Mouse (Mus musculus) spleen, adult 2 months (tissue): ENCODE measurements around the gene Topbp1. TPM values are rescaled to one million over a fixed set of nuclear protein-coding genes. Genes with fewer than 3 reads are reported as not detected.

ENCODE experiments used
- DNase-seq, 2 experiments: peaks; one replicate each; pipeline versions ENCODE4 v3.0.0 to v3.0.0-alpha.2; 2012 to 2021; ENCODE audit warnings: low spot score in 2 of 2, low read depth in 1 of 2
- H3K27ac ChIP-seq: fragments of 200-500 bp; 2 replicates; pipeline ENCODE4 v1.5.1; 2012; ENCODE audit warnings: low read length, inconsistent platforms; ENCODE audit not compliant: insufficient read depth
- H3K27me3 ChIP-seq: fragments of 200-500 bp; 2 replicates; pipeline ENCODE4 v1.6.1; 2012; ENCODE audit warnings: mild to moderate bottlenecking, moderate library complexity, low read length, inconsistent platforms; ENCODE audit not compliant: control insufficient read depth, insufficient read depth
- H3K36me3 ChIP-seq: fragments of 200-500 bp; 2 replicates; pipeline ENCODE4 v1.6.1; 2012; ENCODE audit warnings: mild to moderate bottlenecking, low read length, inconsistent platforms; ENCODE audit not compliant: control insufficient read depth, insufficient read depth
- H3K4me1 ChIP-seq: fragments of 200-500 bp; 2 replicates; pipeline ENCODE4 v1.6.1; 2011; ENCODE audit warnings: inconsistent platforms; ENCODE audit not compliant: control insufficient read depth, insufficient read depth, insufficient read length
- H3K4me3 ChIP-seq: fragments of 200-500 bp; 2 replicates; pipeline ENCODE4 v1.5.1; 2011; ENCODE audit warnings: mild to moderate bottlenecking, inconsistent platforms; ENCODE audit not compliant: insufficient read depth, insufficient read length; ENCODE audit errors: extremely low read depth
- CTCF ChIP-seq: fragments of 200-500 bp; IDR thresholded peaks from 2 replicates; pipeline ENCODE4 v1.5.1; 2011; ENCODE audit warnings: mild to moderate bottlenecking, inconsistent platforms; ENCODE audit not compliant: insufficient read depth, insufficient read length, insufficient replicate concordance; ENCODE audit errors: extremely low read depth
- POLR2A ChIP-seq: fragments of 200-500 bp; IDR thresholded peaks from 2 replicates; pipeline ENCODE4 v1.6.1; 2011; ENCODE audit warnings: low read depth, low read length, inconsistent platforms
- WGBS: fragments of 180-500 bp; shearing (Covaris S2); methylation state at CpG from one replicate; pipeline ENCODE4 v1.1.7; 2018; 5-methylcytosine and 5-hydroxymethylcytosine counted together
- polyA plus RNA-seq: library from polyadenylated mRNA; depleted of rRNA; stranded (reverse); fragments of >200 nt; gene quantifications from 2 replicates; pipeline ENCODE4 v1.2.3, GENCODE M21; 2012

The Topbp1 gene
- polyA plus RNA-seq, 1 experiment = 13.0 TPM

DNA sequence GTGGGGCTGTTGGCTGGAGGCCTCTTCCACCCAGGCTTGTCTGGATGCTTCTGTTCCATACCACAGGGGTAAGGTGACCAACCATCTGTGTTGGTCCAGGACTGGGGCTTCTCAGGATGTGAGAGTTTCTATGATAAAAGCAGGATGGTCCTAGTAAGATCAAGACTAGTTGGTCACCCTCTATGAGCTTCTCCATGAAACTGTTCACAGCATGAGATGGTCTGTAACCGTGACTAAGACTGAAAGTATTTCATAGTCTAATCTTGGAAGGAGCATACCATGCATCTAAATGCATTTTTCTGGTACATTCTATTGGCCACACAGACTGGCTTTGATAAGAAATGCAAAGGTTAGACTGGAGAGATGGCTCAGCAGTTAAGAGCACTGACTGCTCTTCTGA, 78.6 kb downstream of the Topbp1 start:
- 82% methylated on average over 1 of the region's 1 CpGs for WGBS
- DNase-seq = no peak
- Histone ChIP-seq H3K27me3 (no peaks in the 10 kb centered on the region), H3K27ac (no peak overlapping the region), H3K36me3 (no peaks in the 10 kb centered on the region), H3K4me3 (no peak overlapping the region), H3K4me1 (no peaks in the 10 kb centered on the region)
- TF ChIP-seq POLR2A (no peak), CTCF (no peak)

GRCm38 (mm10) chr9:103384141-103384796, 79.3 kb downstream of the Topbp1 start:
- no peak for DNase-seq
- Histone ChIP-seq H3K27ac (no peak overlapping the region), H3K4me3 (no peak overlapping the region), H3K27me3 (no peaks in the 10 kb centered on the region), H3K4me1 (no peaks in the 10 kb centered on the region), H3K36me3 (no peaks in the 10 kb centered on the region)
- no peak for TF ChIP-seq CTCF
- no peak for TF ChIP-seq POLR2A
- 63% methylated on average over 4 of the region's 4 CpGs for WGBS

DNA sequence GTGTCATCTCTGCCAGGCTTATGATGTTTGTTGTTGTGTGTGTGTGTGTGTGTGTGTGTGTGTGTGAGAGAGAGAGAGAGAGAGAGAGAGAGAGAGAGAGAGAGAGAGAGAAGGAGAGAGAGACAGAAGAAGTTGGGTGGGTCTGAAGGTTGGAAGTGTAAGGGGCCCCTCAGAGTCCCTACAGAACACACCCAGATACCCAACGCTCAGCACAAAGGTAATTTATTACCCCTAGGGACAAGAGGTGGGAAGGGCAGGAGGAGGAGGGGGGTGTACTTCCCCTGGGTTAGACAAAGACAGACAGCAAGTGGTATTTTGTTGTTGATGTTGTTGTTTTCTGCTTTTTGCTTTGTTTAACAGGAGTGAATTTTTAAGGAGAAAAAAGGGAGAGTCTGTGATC, 80.6 kb downstream of the Topbp1 start:
- no peak for TF ChIP-seq POLR2A
- TF ChIP-seq CTCF = no peak
- 25% methylated on average over 1 of the region's 1 CpGs for WGBS
- no peak for DNase-seq
- Histone ChIP-seq H3K27ac (no peak overlapping the region), H3K27me3 (no peaks in the 10 kb centered on the region), H3K4me3 (no peak overlapping the region), H3K36me3 (no peaks in the 10 kb centered on the region), H3K4me1 (no peaks in the 10 kb centered on the region)

- Histone ChIP-seq H3K4me1 (no peaks in the 10 kb centered on the region), H3K27ac (no peak overlapping the region), H3K4me3 (no peak overlapping the region), H3K27me3 (no peaks in the 10 kb centered on the region), H3K36me3 (no peaks in the 10 kb centered on the region)
- TF ChIP-seq POLR2A = no peak
- no peak for TF ChIP-seq CTCF
- 91% methylated on average over 5 of the region's 5 CpGs for WGBS
- no peak for DNase-seq
These were observed 81.6 kb downstream of the Topbp1 start for GRCm38 (mm10) chr9:103386573-103386972.

GRCm38 (mm10) chr9:103387011-103387653, 82.1 kb downstream of the Topbp1 start:
- Histone ChIP-seq H3K4me3 (no peak overlapping the region), H3K27me3 (no peaks in the 10 kb centered on the region), H3K36me3 (no peaks in the 10 kb centered on the region), H3K27ac (no peak overlapping the region), H3K4me1 (no peaks in the 10 kb centered on the region)
- DNase-seq = no peak
- WGBS = 87% methylated on average over 10 of the region's 10 CpGs
- TF ChIP-seq CTCF = no peak
- no peak for TF ChIP-seq POLR2A

DNA sequence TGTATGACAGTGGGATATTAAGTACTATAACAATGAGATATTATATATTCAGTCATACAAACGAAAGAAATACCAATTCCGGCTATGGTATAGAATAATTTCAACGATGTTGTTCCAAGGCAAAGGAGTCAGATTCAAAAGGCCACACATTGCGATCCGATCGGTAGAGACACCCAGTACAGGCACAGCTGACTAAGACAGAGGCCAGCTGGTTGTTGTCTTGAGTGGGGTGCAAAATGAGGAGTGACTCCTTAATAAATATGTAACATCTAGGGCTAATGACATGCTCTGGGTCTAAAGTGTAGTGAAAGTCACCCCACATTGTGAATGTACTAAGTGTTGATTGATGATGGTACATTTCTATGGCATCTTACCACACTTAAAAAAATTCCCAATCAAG, 84.2 kb downstream of the Topbp1 start:
- DNase-seq = no peak
- TF ChIP-seq POLR2A (no peak), CTCF (no peak)
- 94% methylated on average over 6 of the region's 6 CpGs for WGBS
- no peaks in the 10 kb centered on the region for H3K36me3 ChIP-seq
- H3K27me3 ChIP-seq = no peaks in the 10 kb centered on the region
- no peak overlapping the region for H3K27ac ChIP-seq
- H3K4me3 ChIP-seq = no peak overlapping the region
- H3K4me1 ChIP-seq = no peaks in the 10 kb centered on the region

GRCm38 (mm10) chr9:103391796-103392372, 86.9 kb downstream of the Topbp1 start:
- 70% methylated on average over 6 of the region's 6 CpGs for WGBS
- Histone ChIP-seq H3K4me3 (no peak overlapping the region), H3K27ac (no peak overlapping the region)

More at GRCm38 (mm10) chr9:103391796-103392372, 86.9 kb downstream of the Topbp1 start:
- no peaks in the 10 kb centered on the region for H3K36me3 ChIP-seq
- DNase-seq = no peak
- H3K4me1 ChIP-seq = no peaks in the 10 kb centered on the region
- H3K27me3 ChIP-seq = no peaks in the 10 kb centered on the region
- TF ChIP-seq POLR2A (no peak), CTCF (no peak)
